In genomic region chr4:107094484-107095187, GRCm38 (mm10) we compare ENCODE assay signal across 1 mouse cellular context.
TF ChIP-seq lines count a peak whose summit lies in the region.

No protein-coding gene starts in this region.

TF ChIP-seq in CH12.LX, 34 proteins besides CTCF, POLR2A, EP300 and RAD21 (continued from another document):
- TF ChIP-seq USF1 (IDR thresholded peaks at IDR 0.05; ENCODE audit: low read depth, low read length), result no peak
- peak; percentile 78 for TF ChIP-seq ZMIZ1 (IDR thresholded peaks at IDR 0.05; ENCODE audit: low read depth, low read length)
- TF ChIP-seq IRF4 (IDR thresholded peaks at IDR 0.05; ENCODE audit: low read depth, low read length), result peak; percentile 71
- TF ChIP-seq USF2 (conservative IDR thresholded peaks at IDR 0.05; ENCODE audit: low read depth, low read length), result no peak
- peak; percentile 60; the same call in 1 of the 2 replicates for TF ChIP-seq NELFE (IDR thresholded peaks at IDR 0.05; ENCODE audit: low read depth, low read length)
- peak; percentile 58 for TF ChIP-seq BHLHE40 (IDR thresholded peaks at IDR 0.05; ENCODE audit: low read depth, low read length)
- no peak for TF ChIP-seq SMC3 (IDR thresholded peaks at IDR 0.05; ENCODE audit: low read depth, low read length)
- 0 out of 2 replicates have a peak, but pooled peaks have one; percentile 45 for TF ChIP-seq SIN3A (IDR thresholded peaks at IDR 0.05; ENCODE audit: low read length)
- TF ChIP-seq JUND (conservative IDR thresholded peaks at IDR 0.05; ENCODE audit: low read depth, low read length), result peak; percentile 93
- no peak; the same call in 1 of the 2 replicates for TF ChIP-seq MAX (IDR thresholded peaks at IDR 0.05; ENCODE audit: low read length)
- peak; percentile 65 for TF ChIP-seq CHD2 (IDR thresholded peaks at IDR 0.05; ENCODE audit: low read length)
- peak; percentile 47; the same call in 1 of the 2 replicates for TF ChIP-seq ETS1 (conservative IDR thresholded peaks at IDR 0.05; ENCODE audit: low read depth, low read length)
- TF ChIP-seq MAFK (IDR thresholded peaks at IDR 0.05; ENCODE audit: insufficient replicate concordance, low read length), result no peak
- TF ChIP-seq NRF1 (IDR thresholded peaks at IDR 0.05; ENCODE audit: low read depth, low read length), result peak; percentile 72
- TF ChIP-seq PAX5 (IDR thresholded peaks at IDR 0.05; ENCODE audit: low read length), result no peak
- 0 out of 2 replicates have a peak, but pooled peaks have one; percentile 18 for TF ChIP-seq MAZ (IDR thresholded peaks at IDR 0.05; ENCODE audit: low read depth, low read length)
- peak; percentile 94 for TF ChIP-seq MYC (IDR thresholded peaks at IDR 0.05; ENCODE audit: low read depth, low read length)
- no peak for TF ChIP-seq ZC3H11A (IDR thresholded peaks at IDR 0.05; ENCODE audit: low read depth, low read length)
- no peak for TF ChIP-seq ZKSCAN1 (IDR thresholded peaks at IDR 0.05; ENCODE audit: borderline replicate concordance, low read depth, low read length)
- TF ChIP-seq GABPA (IDR thresholded peaks at IDR 0.05; ENCODE audit: insufficient replicate concordance, low read depth, low read length), result no peak
- no peak for TF ChIP-seq CHD1 (IDR thresholded peaks at IDR 0.05; ENCODE audit: low read depth, low read length)
- TF ChIP-seq POLR2AphosphoS2 (IDR thresholded peaks at IDR 0.05; ENCODE audit: low read depth, low read length), result peak; percentile 52; the same call in 1 of the 2 replicates
- TF ChIP-seq ELF1 (IDR thresholded peaks at IDR 0.05; ENCODE audit: low read depth, low read length), result peak; percentile 80
- no peak for TF ChIP-seq UBTF (IDR thresholded peaks at IDR 0.05; ENCODE audit: low read depth, low read length)
- no peak for TF ChIP-seq KAT2A (IDR thresholded peaks at IDR 0.05; ENCODE audit: insufficient replicate concordance, low read length)
